Mouse (Mus musculus): Measurements from ENCODE around the gene Rspry1.

Gene Rspry1

DNA sequence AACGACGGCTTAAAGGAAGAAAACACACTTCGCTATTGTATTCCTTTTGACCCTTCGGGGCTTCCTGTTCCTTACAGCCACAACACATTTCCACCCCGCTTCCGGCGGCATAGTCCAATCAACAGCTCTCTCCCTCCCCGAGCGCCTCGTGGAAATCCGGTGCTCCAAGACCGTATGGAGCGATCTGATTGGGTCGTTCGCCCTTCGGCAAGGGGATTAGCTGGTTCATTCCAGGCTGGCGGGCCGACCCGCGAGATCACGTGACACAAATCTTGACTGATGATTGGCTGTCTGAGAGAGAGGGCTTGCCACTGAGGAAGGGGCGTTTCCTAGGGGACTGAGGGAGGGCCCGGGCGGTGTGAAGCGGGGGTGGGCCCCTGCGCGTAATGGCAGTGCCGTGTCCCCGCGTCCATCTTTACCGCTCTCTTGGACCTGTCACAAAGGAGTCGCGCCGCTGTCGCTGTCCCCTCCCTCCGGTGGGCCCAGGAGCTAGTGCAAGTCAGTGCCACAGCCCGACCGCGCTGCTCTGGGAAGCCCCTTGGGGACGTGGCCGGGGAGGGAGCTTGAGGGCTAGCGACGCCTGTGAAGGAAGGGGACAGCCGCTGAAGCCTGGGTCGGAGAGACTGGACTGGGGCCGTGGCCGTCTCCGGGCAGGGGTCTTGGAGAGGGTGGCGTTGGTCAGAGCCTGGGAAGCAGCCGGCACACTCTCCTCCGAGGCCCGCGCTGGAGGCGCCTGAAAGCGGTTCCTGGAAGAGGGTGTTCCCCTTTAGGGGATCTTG lies at the start of gene Rspry1, which contains the start of gene Fam192a:
Gene Rspry1 (plus strand): TSS at position 331 of the 779 bp plus-strand sequence.
Gene Fam192a (minus strand): TSS at position 391 of the 779 bp plus-strand sequence.
- DNase-seq (ENCODE audit: low spot score), result peak; percentile 100

DNA sequence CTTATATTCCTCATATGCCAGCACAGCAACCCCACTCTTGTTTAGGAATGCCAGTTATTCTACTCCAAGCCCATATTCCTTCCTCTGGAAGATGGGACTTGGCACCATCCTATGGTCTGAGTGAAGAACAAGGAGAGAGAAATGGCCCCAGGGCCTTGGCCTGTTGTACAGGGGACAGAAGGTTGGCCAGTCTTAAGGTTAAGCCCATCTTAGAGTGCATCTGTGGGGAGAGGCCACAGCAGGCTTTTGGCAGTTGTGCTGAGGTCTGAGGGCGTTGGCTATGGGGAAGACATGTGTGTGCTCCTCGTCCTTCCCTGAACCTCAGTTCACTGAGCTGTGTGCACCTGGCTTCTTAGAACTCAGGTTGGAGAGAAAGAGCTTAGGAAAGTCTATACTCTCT lies 49.0 kb upstream of the Rspry1 start:
- DNase-seq (ENCODE audit: low spot score), result no peak

DNA sequence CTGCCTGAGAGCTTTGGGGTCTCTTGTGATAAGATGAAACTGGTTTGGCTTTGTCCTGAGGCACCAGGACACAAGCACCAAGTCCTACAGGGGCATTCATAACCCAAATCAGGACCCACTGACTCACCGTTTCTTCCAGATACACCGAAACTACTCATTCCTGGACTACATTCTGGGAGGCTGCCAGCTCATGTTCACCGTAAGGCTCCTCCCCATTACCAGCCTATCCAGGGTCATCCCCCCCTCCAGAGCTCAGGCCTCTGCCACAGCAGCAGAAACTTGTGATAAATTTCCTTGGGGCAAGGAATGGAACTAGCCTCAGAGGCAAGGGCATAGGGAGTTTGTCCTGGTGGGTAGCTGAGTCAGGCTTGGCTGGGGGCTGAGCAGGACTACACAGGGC lies 44.5 kb upstream of the Rspry1 start:
- DNase-seq (ENCODE audit: low spot score), result no peak

DNA sequence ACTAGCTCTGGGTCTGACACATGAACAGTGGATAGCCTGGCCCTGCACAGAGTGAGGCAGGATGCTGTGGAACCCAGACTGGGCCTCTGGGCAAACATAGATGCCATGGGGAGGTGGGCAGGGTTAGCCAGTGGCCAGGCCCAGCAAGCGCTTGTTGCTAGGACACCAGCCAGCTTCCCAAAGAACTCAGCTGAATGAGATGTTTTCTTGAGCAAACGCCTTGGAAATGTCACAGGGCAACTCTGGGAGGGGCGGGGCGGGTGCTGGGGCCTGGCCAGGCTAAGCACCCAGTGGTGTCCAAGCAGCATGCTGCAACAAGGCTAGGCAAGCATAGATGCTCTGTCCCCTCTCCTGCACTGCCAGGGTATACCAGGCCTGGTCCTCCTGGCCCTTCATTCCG lies 40.5 kb upstream of the Rspry1 start:
- no peak for DNase-seq (ENCODE audit: low spot score)

DNA sequence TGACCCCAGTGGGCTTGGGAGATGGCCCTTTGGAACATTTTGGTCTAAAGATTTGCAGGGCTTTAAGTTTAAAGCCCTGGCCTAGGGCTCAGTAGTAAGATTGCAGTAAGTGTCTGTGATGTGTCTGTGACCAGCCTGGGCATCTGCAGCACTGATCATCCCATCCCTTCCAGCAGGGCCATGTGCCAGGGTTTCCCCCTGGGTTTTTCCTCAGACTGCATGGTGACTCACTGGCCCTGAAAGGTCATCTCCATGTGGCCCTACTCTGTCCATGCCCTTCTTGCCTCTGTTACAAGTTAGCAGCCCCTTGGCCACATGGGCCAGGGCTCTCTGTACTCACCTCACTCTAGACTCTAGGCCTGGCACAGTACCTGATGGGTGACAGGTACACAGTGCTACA lies 37.3 kb upstream of the Rspry1 start:
- no peak for DNase-seq (ENCODE audit: low spot score)

DNA sequence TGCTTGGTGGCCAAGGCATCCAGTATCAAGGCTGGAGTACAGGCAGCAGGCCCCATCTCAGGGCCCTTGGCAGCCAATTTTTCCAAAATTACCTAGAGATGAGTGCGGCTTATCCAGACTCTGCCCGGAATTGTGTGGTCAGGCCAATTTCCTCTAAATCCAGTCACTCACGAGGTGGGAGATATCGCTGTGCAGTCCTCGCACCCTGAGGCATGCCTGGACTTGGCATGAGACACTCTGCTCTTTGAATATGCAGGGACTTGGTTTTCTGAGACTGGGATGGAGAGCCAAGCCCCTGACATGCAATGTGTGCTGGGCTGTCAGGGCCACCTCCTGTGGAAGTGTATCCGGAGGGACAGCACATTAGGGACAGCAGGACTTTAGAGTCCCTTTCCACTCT lies 35.7 kb upstream of the Rspry1 start:
- DNase-seq (ENCODE audit: low spot score), result no peak

DNA sequence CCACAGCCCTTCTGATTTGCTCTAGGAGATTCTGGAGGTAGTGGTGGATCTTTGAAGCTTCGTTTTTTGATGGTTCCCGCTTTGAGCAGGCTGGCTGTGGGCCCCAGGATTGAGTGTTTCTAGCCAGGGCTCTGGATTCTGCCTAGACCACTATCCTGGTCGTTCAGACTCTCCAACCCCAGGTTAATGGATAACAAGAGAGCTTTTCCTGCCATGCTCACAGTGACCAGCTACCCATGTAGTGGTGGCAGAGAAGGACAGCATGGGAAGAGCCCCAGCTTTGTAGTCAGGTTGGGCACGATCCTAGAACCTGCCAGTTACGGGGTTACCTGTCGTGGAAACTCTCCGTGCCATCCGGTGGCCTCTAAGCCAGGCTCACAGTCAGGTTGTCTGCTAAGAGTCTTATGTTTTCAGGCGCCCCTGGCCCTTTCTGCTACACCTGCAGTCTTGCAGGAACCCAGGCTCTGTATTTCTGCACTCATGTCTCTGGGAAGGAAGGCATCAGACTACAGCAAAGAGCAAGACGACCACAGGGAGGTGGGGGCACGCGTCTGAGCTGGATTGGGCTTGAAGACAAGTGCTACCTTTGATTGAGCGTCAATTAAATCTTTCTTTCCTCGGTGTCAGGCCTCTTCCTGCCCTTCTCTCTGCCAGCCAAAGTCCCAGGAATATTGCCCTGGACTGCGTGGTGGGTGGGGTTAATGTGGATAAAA lies 35.1 kb upstream of the Rspry1 start:
- DNase-seq (ENCODE audit: low spot score), result no peak

DNA sequence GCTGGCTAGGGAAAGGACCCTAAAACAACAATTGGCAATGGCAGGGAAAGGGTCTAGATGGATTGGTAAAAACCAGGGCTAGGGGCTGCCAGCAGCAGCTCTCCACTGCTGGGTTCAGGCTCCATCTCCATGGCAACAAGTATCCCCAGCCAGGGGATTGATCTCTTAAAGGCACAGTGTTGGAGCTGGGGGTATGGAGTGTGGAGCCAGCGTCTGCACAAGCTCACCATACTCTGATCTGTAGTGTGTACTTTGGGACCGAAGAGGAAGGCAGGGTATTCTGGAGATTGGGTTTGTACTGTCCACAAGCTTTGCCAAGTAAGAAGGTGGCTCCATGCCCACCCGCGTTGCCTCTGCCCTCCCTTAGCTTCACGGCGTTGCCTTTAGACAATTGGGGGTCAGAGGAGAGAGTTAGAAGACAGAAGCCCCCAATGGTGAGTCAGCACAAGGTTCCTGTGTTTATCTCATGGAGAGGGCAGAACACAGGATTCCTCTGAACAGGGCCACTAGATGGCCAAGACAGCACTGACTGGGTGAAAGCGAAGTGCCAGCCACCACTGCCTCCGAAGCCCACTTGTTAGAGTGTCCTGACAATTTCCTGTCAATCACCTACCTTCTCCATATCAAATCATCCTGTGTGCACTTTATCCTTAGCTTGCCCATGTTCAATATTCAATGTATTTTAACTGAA lies 34.4 kb upstream of the Rspry1 start:
- no peak for DNase-seq (ENCODE audit: low spot score)

DNA sequence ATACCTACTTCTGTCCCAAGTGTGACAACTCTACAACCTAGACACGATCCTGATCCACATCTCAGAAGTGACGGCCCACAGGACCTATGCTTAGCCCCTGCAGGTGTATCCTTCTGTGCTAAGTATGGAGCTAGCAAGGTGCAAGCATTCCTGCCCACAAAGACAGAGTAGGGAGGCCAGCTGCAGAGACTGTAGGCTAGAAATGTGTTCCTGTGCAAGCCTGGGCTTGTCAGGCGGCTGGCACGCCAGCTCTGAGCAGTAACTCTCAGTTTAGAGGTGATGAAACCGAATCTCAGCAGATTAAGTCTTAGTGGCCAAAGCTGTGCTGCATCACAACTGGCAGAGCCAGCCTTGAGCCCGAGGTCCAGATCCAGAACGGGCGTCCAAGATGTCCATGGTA lies 33.6 kb upstream of the Rspry1 start:
- no peak for DNase-seq (ENCODE audit: low spot score)

DNA sequence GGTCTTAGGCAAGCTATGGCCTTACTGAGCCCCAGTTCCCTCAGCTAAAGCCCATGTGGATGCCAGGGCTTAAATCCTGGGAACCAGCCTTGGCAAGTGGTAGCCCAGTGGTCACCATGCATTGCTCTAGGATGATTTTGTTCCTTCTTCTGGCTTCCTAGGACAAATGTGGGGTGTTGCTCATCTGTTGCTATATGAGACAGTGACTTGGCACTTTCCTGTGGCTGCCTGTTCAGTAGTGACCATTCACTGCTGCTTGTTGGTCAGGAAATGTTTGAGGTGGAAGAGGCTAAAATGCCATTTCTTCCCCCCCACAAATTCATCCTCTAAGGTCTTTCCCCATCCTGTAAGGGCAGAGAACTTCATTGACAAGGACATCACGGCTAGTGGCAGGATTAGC lies 32.3 kb upstream of the Rspry1 start:
- DNase-seq (ENCODE audit: low spot score), result no peak

DNA sequence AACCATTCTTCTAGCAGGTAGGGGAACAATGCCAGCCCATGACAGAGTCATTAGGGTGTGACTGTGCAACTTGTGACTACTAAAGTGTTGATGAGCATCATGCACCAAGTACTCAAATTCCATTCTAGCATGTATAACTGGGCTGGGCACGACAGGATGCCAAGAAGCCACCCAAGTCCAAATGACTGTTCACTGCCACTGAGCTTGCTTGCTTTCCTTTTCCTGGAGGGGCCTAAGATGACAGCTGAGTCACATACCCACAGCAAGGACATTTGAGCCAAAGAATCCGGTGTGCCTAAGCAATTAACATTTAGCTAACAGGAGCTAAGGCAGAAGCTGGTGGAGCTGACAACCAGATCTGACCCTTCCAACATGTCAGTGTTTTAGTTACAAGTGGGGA lies 29.8 kb upstream of the Rspry1 start:
- DNase-seq (ENCODE audit: low spot score), result no peak

DNA sequence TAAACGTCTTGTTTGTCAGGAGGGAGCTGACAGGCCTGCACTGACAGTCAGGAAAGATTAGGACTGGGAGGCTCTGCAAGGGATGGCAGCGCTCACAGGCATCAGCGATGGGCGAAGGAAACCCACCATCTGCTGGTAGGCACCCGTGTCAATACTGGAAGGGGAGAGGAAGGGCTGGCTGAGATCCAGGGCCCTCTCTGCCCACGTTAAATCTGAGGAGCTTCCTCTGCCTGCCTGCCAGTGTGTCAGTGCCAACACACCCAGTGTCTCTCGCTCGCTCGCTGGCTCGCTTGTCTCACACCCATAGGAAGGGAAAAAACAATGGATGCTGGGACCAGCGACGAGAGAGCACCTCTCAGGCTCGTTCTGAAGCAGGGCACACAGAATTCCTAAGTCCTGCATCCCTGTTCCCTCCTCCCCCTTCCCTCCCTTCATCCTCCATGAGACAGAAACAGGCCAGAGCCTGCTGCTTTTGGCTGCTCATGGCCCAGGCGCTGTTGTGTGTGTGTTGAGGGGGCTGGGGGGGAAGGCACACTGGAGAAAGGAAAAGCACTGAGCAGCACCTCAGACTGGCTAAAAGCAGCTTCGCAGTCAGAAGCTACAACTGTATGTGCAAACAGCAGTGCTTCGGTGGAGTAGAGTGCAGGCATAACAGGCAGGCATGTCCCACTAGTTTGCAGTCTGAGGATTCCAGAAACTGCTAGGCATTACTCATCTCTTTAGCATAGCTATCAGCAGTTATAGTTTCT lies 27.4 kb upstream of the Rspry1 start:
- no peak for DNase-seq (ENCODE audit: low spot score)

DNA sequence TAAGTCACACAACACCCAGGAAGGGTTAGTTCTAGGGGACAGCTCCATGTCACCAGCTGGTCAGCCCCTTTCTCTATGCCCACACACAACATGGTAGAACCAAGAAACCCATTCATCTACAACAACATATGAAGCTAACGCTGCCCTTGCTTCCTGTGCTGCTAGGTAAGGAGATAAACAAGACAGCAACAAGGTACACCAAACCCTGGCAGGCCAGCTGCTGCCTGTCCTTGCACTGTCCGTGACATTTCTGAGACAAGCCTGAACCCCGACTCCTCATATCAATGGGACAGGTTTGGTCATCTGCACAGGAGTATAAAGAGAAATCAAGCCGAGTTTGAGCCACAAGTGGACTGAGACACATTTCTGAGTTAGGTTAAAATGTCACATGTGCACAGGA lies 26.6 kb upstream of the Rspry1 start:
- DNase-seq (ENCODE audit: low spot score), result no peak

DNA sequence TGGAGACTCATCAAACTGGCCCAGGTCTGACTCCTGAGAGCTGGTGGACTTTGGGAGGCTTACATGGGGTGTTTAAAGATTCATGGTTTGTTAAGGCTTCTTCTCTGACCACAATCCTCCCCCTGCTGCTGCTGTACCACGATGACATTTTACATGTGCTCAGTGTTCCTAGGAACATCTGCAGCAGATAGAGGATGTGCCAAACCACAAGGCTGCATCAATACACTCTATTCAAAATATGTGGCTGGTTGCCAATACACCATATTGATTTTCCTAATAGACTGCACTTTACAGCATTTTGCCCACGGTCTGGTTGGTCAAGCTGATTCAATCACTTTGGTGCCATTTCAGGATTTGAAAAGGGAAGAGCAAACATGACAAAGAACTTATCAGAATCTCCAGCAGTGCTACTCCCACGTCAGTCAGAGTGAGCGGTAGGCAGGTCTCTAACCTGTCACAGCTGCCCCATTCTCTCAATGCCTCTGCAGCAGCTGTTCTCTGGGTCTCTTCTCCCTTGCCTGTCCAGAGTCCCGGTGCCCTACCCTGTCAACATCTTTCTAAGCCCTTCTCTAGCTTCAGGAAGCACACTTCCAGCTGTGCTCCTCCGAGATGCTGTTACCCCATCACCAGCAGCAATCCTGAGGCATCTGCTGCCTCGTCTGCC lies 19.8 kb upstream of the Rspry1 start:
- DNase-seq (ENCODE audit: low spot score), result no peak

DNA sequence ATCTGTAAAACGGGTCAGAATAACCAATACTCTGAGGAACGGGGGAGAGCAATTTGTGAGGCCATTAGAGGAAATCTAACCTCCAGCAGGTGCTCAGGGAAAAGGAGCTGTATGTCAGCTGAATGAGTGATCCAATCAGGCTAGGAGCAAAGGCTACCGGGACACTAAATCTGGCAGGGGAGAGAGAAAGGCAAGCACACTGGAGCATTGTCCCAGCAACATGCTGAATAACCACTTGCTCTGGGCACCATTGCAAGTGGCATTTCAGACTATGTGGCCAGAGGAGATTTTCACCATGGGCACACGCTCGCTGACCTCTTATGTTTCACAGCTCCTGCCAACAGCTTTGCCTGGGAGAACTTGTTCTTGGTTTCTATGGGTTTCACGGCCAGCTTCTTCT lies 19.2 kb upstream of the Rspry1 start:
- DNase-seq (ENCODE audit: low spot score), result no peak

DNA sequence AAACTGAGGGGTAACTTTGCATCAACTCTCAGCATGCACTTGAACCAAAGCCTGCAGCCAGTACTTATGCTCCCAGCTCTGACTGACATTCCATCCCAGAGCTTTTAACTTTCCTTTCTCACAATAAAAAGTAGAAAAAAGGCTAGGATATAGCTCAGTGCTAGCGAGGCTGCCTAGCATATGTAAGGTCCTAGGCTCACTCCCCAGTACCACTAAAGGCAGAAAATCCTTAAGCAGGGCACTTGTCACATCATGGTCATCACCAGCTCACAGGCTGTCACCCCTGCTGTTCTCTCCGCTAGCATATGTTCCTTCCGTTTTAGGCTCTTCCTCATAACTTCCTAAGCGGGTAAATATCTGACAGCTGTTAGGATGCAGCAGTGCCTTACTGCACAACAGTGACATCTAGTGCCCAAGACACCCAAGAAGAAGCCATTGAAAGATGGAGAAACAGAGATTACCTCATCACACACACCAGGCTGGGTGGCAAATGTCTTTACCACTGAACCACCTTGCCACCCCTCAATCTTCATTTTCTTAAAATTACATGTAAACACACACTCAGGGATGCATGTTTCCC lies 17.4 kb upstream of the Rspry1 start:
- no peak for DNase-seq (ENCODE audit: low spot score)

DNA sequence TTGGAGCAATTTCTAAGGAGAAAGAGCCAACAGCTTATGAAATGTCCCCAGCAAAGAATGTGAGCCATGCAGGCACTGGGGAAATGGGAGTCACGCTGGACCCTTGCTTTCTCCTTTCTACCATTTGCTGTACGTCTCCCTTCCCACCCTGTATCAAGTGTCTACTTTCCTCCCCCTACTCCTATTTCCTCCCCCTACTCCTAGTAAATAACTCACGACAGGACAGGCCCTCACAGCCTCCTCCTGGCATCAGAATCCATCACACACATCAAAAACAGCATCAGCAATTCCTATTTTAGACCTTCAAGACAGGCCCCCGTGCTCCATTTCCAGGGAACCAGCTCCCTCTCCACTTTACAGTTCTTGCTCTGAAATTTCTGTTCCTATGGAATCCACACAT lies 10.0 kb upstream of the Rspry1 start:
- DNase-seq (ENCODE audit: low spot score), result no peak

DNA sequence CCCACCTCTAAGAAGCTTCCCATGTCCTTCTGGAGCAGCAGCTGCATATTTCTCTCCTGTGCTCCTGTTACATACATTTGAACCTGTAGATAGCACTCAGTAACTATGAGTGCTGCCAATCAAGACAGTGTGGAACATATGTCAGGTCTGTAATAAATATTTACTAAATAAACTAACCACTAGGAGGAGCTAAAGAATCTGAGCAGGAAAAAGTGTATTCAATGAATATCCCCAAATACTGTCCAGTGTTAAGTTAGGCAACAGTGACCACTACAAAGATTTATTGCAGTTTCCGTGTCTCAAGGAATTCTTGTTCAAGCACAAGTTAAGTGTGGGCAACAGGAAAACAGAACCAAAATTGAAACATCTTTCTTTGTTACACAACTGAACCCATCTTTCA lies 7.5 kb upstream of the Rspry1 start:
- DNase-seq (ENCODE audit: low spot score), result no peak

DNA sequence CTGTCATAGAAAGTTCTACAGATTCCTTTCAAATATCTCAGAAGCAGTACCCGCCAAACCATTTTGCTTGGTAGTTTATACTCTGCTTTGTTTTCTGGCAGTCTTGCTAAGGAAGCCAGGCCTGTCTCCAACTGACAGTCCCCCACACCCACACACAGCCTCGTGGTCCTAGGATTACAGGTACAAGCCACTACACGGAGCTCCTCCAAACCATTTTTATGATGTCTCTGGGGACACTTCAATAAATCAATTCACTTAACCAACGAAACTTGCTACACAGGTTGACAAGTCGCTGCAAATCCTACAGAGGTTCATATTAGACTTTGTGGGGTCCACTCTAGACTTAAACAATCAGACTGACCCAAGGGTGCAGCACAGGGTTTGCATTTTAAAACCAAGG lies 1.3 kb upstream of the Rspry1 start:
- no peak for DNase-seq (ENCODE audit: low spot score)

DNA sequence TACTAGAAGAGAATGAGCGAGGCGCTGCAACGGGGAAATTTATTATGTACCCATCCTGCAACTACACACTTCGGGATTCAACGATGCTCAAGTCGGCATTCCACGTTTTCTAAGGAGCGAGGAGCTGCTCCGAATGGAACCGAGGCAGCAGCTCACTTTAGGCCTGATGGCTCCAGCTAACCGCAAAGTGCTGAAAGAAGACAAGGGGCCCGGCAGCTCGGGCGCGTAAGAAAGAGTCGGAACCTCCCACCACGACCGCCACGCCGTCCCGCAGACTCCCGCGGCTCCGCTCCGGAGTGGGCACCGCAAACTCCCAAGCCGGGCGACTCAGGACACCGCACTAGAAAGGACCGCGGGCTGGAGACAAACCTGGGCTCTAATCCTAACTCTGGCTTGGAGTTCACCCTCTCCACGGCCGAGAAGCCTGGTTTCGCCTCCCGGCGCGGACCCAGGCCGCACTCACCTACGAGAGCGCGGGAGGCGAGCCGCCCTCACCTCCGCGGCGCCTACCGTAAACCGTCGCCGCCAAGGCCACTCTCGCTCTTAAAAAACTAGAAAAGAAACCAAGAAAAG lies 617 bp upstream of the Rspry1 start:
- DNase-seq (ENCODE audit: low spot score), result no peak
